Mouse (Mus musculus) neural tube, embryonic 11.5 days (tissue): ENCODE measurements around the gene Olfr470. TPM values are rescaled to one million over a fixed set of nuclear protein-coding genes. Genes with fewer than 3 reads are reported as not detected.

Source experiments
- polyA plus RNA-seq: library from polyadenylated mRNA; unstranded; fragments of >200 nt; fragmentation: Nextera tagmentation; extraction: Ambion mirVana; gene quantifications from 2 replicates; pipeline ENCODE4 v1.2.1, GENCODE M21; 2014

Olfr470 gene
- polyA plus RNA-seq, 1 experiment from 2014 or later, result not detected

Other genes with a start within 250 kb of the Olfr470 start
- gene 5330417H12Rik, start 222.3 kb downstream of the Olfr470 start, polyA plus RNA-seq, result not detected in 2 replicates
- 0.28 TPM in 1 of 2 replicates, not detected in the other for gene Cyb5r2, start 89.5 kb downstream of the Olfr470 start, polyA plus RNA-seq
- not detected in 2 replicates for gene Ovch2, start 46.3 kb downstream of the Olfr470 start, polyA plus RNA-seq
- not detected in 2 replicates for gene Olfr467, start 35.2 kb downstream of the Olfr470 start, polyA plus RNA-seq
- not detected in 2 replicates for gene Olfr469, start 21.9 kb downstream of the Olfr470 start, polyA plus RNA-seq
- not detected in 2 replicates for gene Olfr472, start 50.4 kb upstream of the Olfr470 start, polyA plus RNA-seq
- not detected in 2 replicates for gene Olfr473, start 83.0 kb upstream of the Olfr470 start, polyA plus RNA-seq
- gene Olfr474, start 107.2 kb upstream of the Olfr470 start, polyA plus RNA-seq, result not detected in 2 replicates
- gene Olfr476, start 117.3 kb upstream of the Olfr470 start, polyA plus RNA-seq, result not detected in 2 replicates
- gene Olfr477, start 139.2 kb upstream of the Olfr470 start, polyA plus RNA-seq, result not detected in 2 replicates
- not detected in 2 replicates for gene Olfr478, start 186.5 kb upstream of the Olfr470 start, polyA plus RNA-seq
- gene Olfr479, start 203.2 kb upstream of the Olfr470 start, polyA plus RNA-seq, result not detected in 2 replicates
- gene Olfr480, start 219.9 kb upstream of the Olfr470 start, polyA plus RNA-seq, result not detected in 2 replicates
- gene Olfr481, start 232.4 kb upstream of the Olfr470 start, polyA plus RNA-seq, result not detected in 2 replicates